Mouse (Mus musculus): ENCODE data around the gene Wnk1. TPM values are rescaled to one million over a fixed set of nuclear protein-coding genes. Genes with fewer than 3 reads are reported as not detected.
A peak's percentile ranks its signal among the peaks of the same experiment; 100 is the strongest.

Gene Wnk1
- polyA plus RNA-seq, 1 experiment = 180 TPM

GRCm38 (mm10) chr6:120082251-120082950, 43.9 kb upstream of the Wnk1 start:
- DNase-seq = no peak
- peak overlapping the region; percentile 56; the same call in 1 of the 2 replicates for H3K27ac ChIP-seq (ENCODE audit: control insufficient read depth, insufficient read depth, low read length)

GRCm38 (mm10) chr6:120081516-120081915, 43.0 kb upstream of the Wnk1 start:
- Histone ChIP-seq H3K36me3 (ENCODE audit: control insufficient read depth, insufficient read depth, low read length) (no peaks in the 10 kb centered on the region), H3K27me3 (ENCODE audit: control insufficient read depth, insufficient read depth, low read length) (no peaks in the 10 kb centered on the region), H3K4me1 (replicated peaks; ENCODE audit: control insufficient read depth, insufficient read depth, low read length) (peaks cover 26% of the 10 kb centered on the region), H3K4me3 (ENCODE audit: control insufficient read depth, insufficient read depth, low read length) (no peak overlapping the region), H3K27ac (ENCODE audit: control insufficient read depth, insufficient read depth, low read length) (peak overlapping the region; percentile 39; the same call in 1 of the 2 replicates)
- 9% methylated on average over 4 of the region's 4 CpGs for WGBS
- no peak for TF ChIP-seq POLR2A (IDR thresholded peaks at IDR 0.05; ENCODE audit: control insufficient read depth, extremely low read depth, insufficient read depth, low read length, poor library complexity)
- TF ChIP-seq CTCF (IDR thresholded peaks at IDR 0.05; ENCODE audit: borderline replicate concordance, control insufficient read depth, extremely low read depth, insufficient read depth, low read length, poor library complexity) = no peak
- peak; percentile 57 for DNase-seq

More at GRCm38 (mm10) chr6:120082251-120082950, 43.9 kb upstream of the Wnk1 start:
- no peaks in the 10 kb centered on the region for H3K27me3 ChIP-seq (ENCODE audit: control insufficient read depth, insufficient read depth, low read length)
- TF ChIP-seq CTCF (IDR thresholded peaks at IDR 0.05; ENCODE audit: borderline replicate concordance, control insufficient read depth, extremely low read depth, insufficient read depth, low read length, poor library complexity) (no peak), POLR2A (IDR thresholded peaks at IDR 0.05; ENCODE audit: control insufficient read depth, extremely low read depth, insufficient read depth, low read length, poor library complexity) (no peak)
- peaks cover 26% of the 10 kb centered on the region for H3K4me1 ChIP-seq (replicated peaks; ENCODE audit: control insufficient read depth, insufficient read depth, low read length)
- H3K36me3 ChIP-seq (ENCODE audit: control insufficient read depth, insufficient read depth, low read length) = no peaks in the 10 kb centered on the region
- H3K4me3 ChIP-seq (ENCODE audit: control insufficient read depth, insufficient read depth, low read length) = no peak overlapping the region
- WGBS = 76% methylated on average over 6 of the region's 6 CpGs

- Histone ChIP-seq H3K27ac (ENCODE audit: control insufficient read depth, insufficient read depth, low read length) (no peak overlapping the region), H3K27me3 (ENCODE audit: control insufficient read depth, insufficient read depth, low read length) (no peaks in the 10 kb centered on the region), H3K4me1 (replicated peaks; ENCODE audit: control insufficient read depth, insufficient read depth, low read length) (peaks cover 25% of the 10 kb centered on the region), H3K36me3 (ENCODE audit: control insufficient read depth, insufficient read depth, low read length) (no peaks in the 10 kb centered on the region), H3K4me3 (ENCODE audit: control insufficient read depth, insufficient read depth, low read length) (no peak overlapping the region)
- 91% methylated on average over 10 of the region's 10 CpGs for WGBS
- TF ChIP-seq CTCF (IDR thresholded peaks at IDR 0.05; ENCODE audit: borderline replicate concordance, control insufficient read depth, extremely low read depth, insufficient read depth, low read length, poor library complexity) = no peak
- no peak for TF ChIP-seq POLR2A (IDR thresholded peaks at IDR 0.05; ENCODE audit: control insufficient read depth, extremely low read depth, insufficient read depth, low read length, poor library complexity)
- no peak for DNase-seq
Measured at GRCm38 (mm10) chr6:120079547-120079946, 41.1 kb upstream of the Wnk1 start.

DNA sequence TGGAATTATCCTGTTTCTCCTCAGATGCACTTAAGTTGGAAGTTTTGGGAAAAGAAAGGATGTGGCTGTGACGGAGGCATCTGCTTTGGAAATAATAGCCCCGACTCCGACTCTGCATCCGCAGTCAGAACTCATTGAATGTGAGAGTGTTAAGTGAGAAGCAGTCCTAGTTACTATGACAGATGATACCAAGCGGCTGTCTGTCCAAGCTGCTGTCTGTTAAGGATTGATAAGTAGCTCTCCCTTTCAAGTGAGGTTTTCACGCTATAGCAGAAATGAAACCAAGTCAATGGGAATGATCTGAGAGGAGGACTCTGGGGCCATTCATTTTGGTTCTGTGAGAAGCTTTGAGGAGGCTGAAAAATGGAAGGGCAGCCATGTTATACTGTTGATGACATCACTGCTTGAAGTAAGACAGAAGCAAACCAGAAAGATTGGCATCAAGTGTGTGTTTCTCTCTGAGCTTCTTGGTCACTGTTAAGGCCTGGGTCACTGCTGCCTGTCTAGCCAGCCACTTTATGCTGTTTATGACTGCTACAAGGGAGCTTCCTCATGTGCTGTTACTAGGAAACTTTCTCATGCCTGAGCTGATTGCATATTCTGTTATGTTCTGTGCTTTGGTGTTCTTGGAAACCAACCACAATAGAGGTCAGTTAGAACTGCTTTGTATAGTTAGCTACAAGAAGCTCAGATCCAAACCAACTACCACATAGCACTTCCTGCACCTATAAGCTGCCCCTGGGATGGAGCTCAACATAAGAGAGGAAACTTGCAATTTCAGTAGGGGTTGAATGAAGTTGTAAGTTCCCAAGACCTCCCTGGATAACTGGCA, 38.4 kb upstream of the Wnk1 start:
- H3K4me1 ChIP-seq (replicated peaks; ENCODE audit: control insufficient read depth, insufficient read depth, low read length) = peaks cover 7% of the 10 kb centered on the region
- TF ChIP-seq POLR2A (IDR thresholded peaks at IDR 0.05; ENCODE audit: control insufficient read depth, extremely low read depth, insufficient read depth, low read length, poor library complexity) (no peak), CTCF (IDR thresholded peaks at IDR 0.05; ENCODE audit: borderline replicate concordance, control insufficient read depth, extremely low read depth, insufficient read depth, low read length, poor library complexity) (no peak)
- no peaks in the 10 kb centered on the region for H3K36me3 ChIP-seq (ENCODE audit: control insufficient read depth, insufficient read depth, low read length)
- H3K4me3 ChIP-seq (ENCODE audit: control insufficient read depth, insufficient read depth, low read length) = no peak overlapping the region
- no peak overlapping the region for H3K27ac ChIP-seq (ENCODE audit: control insufficient read depth, insufficient read depth, low read length)
- 89% methylated on average over 6 of the region's 6 CpGs for WGBS
- no peaks in the 10 kb centered on the region for H3K27me3 ChIP-seq (ENCODE audit: control insufficient read depth, insufficient read depth, low read length)
- DNase-seq = no peak

DNA sequence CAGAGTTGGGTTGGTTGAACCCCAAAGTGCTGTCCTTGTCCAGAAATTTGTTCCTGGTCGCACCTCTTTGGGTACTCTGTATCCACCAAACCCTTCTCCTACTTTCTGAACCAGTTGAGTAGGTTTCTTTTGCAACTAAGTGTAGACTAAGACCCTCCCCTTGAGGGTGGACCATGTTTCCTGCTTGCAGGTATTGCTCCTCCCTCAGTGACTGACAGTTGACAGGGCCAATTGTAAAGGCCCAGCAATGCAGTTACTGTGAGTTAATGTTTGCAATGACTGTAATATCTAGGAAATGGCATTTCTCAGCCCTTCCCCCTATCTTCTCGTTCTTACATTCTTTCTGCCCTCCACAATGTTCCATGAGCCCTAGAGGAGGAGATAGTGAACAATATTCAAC, 34.2 kb upstream of the Wnk1 start:
- WGBS = 93% methylated on average over 2 of the region's 2 CpGs
- Histone ChIP-seq H3K27ac (ENCODE audit: control insufficient read depth, insufficient read depth, low read length) (no peak overlapping the region), H3K4me3 (ENCODE audit: control insufficient read depth, insufficient read depth, low read length) (no peak overlapping the region), H3K4me1 (replicated peaks; ENCODE audit: control insufficient read depth, insufficient read depth, low read length) (0 out of 2 replicates have a peak, but pooled peaks cover 2% of the 10 kb centered on the region), H3K36me3 (ENCODE audit: control insufficient read depth, insufficient read depth, low read length) (no peaks in the 10 kb centered on the region), H3K27me3 (ENCODE audit: control insufficient read depth, insufficient read depth, low read length) (no peaks in the 10 kb centered on the region)
- peak; percentile 24 for DNase-seq
- TF ChIP-seq CTCF (IDR thresholded peaks at IDR 0.05; ENCODE audit: borderline replicate concordance, control insufficient read depth, extremely low read depth, insufficient read depth, low read length, poor library complexity) = no peak
- no peak for TF ChIP-seq POLR2A (IDR thresholded peaks at IDR 0.05; ENCODE audit: control insufficient read depth, extremely low read depth, insufficient read depth, low read length, poor library complexity)

GRCm38 (mm10) chr6:120069546-120069945, 31.1 kb upstream of the Wnk1 start:
- Histone ChIP-seq H3K4me1 (replicated peaks; ENCODE audit: control insufficient read depth, insufficient read depth, low read length) (peaks cover 11% of the 10 kb centered on the region), H3K4me3 (ENCODE audit: control insufficient read depth, insufficient read depth, low read length) (no peak overlapping the region), H3K36me3 (ENCODE audit: control insufficient read depth, insufficient read depth, low read length) (no peaks in the 10 kb centered on the region), H3K27me3 (ENCODE audit: control insufficient read depth, insufficient read depth, low read length) (no peaks in the 10 kb centered on the region), H3K27ac (ENCODE audit: control insufficient read depth, insufficient read depth, low read length) (no peak overlapping the region)
- TF ChIP-seq CTCF (IDR thresholded peaks at IDR 0.05; ENCODE audit: borderline replicate concordance, control insufficient read depth, extremely low read depth, insufficient read depth, low read length, poor library complexity) = no peak
- no peak for TF ChIP-seq POLR2A (IDR thresholded peaks at IDR 0.05; ENCODE audit: control insufficient read depth, extremely low read depth, insufficient read depth, low read length, poor library complexity)
- DNase-seq = no peak
- WGBS = 98% methylated on average over 3 of the region's 3 CpGs
